Mouse (Mus musculus) thymus, postnatal 4 days (tissue): ENCODE data around the gene Slc25a35.
"Not testable (repeated sequence)": the region's sequence is repeated elsewhere in the genome, so short reads cannot be mapped to it uniquely, and the experiment has no call there.

Source experiments
- DNase-seq: peaks from one replicate; pipeline ENCODE4 v3.0.0; 2021

Gene Slc25a35

DNA sequence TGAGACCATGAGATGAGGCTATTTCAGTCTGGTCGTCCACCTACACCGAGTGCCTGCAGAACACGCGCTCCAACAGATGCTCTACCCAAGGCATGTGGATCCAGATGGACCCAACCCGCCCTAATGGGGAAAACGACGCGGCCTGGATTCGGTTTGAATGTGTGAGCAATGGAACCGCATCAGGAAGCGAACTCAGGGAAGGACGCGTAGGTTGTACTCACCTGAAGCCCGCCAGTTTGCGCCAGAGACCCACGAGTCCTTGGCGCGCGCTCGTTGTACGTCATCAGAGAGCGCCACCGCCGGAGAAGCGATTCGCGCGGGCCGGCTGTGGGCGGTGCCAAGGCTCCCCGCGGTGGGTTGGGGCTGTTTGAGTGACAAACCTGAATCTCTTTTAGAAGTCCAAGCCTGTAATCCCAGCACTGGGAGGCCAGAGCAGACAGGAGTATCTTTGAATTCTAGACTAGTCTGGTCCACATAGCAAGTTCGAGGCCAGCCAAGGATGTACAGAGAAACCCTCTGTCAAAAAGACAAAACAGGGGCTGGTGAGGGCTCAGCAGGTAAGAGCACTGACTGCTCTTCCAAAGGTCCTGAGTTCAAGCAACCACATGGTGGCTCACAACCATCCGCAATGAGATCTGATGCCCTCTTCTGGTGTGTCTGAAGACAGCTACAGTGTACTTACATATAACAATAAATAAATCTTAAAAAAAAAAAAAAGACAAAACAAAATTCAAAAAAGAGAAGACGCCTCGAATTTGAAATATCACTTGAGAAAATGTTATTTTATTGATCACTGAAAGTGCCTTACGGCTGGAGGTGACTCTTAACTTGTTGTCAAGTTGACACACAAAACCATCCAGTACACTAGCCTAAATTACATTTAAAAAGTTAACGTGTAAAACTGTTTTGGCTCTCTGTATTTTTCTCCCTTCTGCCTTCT lies 40.5 kb downstream of the Slc25a35 start, which contains the start of gene Pfas:
Gene Pfas (minus strand): TSS at position 279 of the 940 bp plus-strand sequence.
- DNase-seq, result peak; percentile 98

DNA sequence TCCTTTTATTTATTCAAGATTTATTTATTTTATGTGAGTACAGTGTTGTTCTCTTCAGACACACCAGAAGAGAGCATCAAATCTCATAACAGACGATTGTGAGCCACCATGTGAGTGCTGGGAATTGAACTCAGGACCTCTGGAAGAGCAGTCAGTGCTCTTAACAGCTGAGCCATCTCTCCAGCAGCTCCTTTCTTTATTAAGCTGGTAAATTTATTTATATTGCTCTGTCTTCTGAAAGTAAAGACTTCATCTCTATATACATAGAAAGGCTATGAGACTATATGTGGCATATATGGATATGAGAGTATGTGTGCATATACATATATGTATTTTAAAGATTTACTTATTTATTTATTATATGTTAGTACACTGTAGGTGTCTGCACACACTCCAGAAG lies 41.6 kb downstream of the Slc25a35 start:
- no peak for DNase-seq

DNA sequence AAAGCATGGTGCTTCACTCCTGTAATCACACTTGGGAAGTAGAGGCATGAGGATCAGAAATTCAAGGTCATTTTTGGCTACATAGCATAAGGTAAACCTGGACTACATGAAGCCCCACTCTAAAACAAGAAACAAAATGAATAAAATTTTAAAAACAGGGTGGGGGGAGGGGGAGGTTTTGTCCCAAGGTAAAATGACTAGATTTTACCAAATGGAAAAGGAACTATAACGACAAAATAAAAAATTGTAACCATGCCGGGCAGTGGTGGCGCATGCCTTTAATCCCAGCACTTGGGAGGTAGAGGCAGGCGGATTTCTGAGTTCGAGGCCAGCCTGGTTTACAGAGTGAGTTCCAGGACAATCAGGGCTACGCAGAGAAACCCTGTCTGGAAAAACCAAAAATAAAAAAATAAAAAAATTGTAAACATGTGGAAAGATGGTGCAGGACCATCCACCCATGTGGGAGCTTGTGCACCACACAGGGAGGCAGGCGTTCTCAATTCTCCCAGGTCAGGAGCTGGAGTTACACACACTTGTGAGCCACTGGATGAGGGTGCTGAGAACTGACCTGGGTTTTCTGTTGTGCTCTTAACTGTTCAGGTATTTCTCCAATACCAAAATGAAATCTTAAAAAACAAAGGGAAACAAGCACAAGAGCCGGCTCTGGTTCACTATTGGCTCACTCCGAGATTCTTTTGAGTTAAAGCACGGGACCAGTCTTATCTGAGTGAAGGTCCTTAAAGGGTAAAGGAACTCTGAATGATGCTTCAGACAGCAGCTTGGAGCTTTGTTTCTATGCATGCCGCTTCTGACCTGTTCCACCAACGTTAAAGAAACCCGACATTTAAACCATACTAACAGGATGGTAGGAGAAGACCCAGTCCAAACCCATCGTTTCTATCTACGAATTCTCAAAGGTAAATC lies 42.7 kb downstream of the Slc25a35 start:
- DNase-seq, result no peak

DNA sequence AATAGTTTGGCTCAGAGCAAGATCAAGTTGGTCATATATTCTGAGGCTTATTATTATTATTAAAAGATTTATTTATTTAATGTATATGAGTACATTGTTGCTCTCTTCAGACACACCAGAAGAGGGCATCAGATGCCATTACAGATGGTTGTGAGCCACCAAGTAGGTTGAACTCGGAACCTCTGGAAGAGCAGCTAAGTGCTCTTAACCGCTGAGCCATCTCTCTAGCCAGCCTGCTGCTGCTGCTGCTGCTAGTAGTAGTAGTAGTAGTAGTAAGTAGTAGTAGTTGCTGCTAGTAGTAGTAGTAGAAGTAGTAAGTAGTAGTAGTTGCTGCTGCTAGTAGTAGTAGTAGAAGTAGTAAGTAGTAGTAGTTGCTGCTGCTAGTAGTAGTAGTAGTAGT lies 43.5 kb downstream of the Slc25a35 start:
- DNase-seq, result not testable (repeated sequence)

DNA sequence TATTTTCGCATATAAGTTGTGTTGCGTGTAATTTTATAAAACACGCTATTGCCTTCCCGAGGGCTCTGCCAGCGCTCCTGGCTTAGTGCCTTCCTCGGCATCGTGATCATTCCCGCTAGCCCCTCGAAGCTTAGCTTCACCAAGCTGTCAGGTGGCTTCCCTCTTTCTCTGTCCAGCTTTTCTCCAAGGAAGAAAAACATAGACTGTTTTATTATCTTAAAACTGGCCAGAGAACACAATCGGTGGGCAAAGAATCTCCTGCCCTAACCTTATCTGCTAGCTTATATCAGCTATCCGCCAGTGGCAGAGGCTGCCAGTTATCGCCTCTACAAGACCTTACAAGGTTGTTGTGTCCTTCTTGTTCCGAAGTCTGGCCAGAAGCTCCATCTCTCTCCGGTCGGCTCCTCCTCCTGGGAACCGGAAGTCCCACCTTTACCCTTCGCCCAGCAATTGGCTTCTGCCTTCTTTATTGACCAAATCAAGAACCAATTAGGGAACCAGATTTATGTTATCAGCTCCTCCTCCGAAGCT lies 44.2 kb downstream of the Slc25a35 start:
- DNase-seq, result peak; percentile 81

DNA sequence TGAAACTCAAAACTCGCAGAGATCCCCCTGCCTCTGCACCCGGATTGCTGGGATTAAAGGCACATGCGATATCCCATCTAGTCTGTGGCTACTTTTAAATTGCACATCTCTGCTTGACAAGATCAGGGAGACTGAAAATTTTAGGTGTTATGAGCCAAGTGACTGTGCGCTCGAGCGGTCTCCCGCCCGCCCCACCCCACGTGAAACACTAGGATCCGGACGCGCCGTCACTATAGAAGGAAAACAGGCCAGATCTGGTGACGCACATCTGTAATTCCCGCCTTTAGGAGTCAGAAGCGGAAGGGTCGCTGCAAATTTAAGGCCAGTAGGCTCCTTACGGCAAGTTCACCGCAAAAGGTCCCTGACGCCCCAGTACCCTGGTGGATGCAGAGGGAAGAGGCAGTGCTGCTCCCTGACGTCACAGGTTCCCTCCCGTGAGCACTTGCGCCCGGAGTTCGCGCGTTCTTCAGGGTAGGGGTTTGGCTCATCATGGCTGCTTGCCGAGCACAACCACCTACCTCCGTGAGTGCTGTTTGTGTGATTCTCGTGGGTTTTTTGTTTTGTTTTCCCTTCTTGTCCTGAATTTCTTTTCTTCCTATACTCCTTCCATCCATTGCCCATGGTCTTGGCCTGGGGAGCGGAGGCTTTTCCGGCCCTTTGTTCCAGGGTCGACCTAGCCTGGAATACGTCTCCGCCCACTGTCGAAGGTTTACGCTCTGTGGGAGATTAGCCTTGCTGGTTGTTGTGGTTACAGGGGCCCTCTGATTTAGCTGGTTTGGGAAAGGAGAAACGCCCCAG lies 47.9 kb downstream of the Slc25a35 start, which contains the start of gene Ctc1:
Gene Ctc1 (plus strand): TSS at position 268 of the 798 bp plus-strand sequence.
- DNase-seq, result peak; percentile 91

DNA sequence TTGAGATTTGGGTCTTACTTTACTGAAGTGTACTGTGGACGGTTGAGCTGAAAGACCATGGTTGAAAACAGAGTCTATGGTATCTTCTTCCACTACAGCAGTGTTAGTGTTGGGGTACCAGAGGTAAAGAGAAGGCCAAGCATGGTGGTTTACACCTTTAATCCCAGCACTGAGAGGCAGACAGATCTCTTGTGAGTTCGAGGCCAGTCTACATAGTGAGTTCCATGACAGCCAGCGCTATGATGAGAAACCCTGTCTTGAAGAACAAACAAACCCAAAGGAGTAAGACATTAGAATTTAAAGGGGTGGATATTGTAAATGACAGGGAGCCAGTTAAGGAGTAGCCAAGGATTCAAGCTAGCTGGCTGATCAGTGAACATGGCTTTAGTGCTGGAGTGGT lies 48.8 kb downstream of the Slc25a35 start:
- DNase-seq, result no peak

DNA sequence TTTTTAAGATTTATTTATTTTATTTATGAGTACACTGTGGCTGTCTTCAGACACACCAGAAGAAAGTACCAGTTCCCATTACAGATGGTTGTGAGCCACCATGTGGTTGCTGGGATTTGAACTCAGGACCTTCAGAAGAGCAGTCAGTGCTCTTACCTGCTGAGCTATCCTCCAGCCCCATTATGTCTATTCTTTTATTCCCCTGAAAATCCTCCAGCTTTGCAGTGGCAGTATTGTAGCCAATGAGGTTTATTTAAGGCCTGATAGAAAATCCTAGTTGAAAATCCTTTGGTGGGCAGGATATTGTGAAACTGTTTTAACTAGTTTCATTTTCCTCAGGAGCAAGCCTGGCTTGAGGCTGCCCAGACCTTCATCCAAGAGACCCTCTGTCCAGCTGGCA lies 52.8 kb downstream of the Slc25a35 start:
- DNase-seq, result no peak
